Mouse (Mus musculus) adrenal gland (tissue): ENCODE measurements at regions not wholly inside any gene's neighbourhood (a gene's known extent, or its start where the extent isn't known, plus 50 kb on each side); places are given as distances from the start of the nearest gene placed in this dataset.

Source experiments
- intact Hi-C: fragments of 180-260 bp; cut with DNase I; formaldehyde crosslinking; loops from one replicate; pipeline ENCODE4 v1.15.1; 2025

GRCm38 (mm10) chr11:66605998-66606397 is 80.2 kb upstream of the Shisa6 start:
- intact Hi-C loops = no loop called here

DNA sequence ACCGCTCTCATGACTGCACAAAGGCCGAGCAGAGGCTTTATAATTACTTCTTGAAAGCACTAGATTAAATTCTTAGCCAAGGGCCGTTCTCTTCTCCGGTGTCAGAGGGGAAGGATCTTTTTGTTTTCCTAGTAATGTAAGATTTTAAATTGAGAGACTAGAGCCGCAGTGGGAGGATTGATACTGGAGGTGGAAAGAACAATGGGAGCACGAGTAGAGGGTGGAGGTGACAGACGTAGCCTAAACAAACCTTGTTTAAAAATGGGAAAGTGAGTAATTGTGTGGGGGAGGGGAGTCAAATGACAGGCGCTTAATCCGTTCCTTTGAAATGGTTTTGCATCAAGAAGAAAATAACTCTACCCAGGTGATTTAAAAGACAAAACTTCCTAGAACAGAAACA is 80.9 kb upstream of the Shisa6 start:
- intact Hi-C loops = no loop called here

- intact Hi-C loops = no loop called here
Observed at GRCm38 (mm10) chr11:66609733-66610132, 84.0 kb upstream of the Shisa6 start.

DNA sequence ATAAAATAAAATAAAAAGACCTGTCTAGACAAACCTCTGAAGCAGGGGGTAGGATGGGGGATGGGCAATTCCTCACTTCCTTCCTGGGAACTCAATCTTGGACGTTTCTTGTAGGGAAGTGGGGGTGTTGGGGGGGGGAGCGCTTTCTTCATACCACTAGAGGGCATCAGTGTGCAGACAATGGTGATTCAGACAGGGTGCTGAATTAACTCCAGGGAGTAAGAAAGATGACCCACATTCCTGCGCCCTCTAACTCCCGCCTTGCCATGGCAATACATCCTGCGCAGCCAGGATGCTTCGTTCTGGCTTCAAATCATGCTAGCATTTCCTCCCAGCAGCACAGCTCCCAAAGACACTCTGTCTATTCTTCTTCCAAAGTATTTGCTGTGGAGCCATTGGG is 87.4 kb upstream of the Shisa6 start:
- intact Hi-C loops = loop anchor here (2.0 kb wide), 1 partner anchor 258 kb away; no protein-coding TSS in a partner anchor

GRCm38 (mm10) chr11:66625491-66625890 is 99.7 kb upstream of the Shisa6 start:
- intact Hi-C loops = no loop called here

- intact Hi-C loops = no loop called here
Observed at GRCm38 (mm10) chr11:66656810-66657209, 131.0 kb upstream of the Shisa6 start.

DNA sequence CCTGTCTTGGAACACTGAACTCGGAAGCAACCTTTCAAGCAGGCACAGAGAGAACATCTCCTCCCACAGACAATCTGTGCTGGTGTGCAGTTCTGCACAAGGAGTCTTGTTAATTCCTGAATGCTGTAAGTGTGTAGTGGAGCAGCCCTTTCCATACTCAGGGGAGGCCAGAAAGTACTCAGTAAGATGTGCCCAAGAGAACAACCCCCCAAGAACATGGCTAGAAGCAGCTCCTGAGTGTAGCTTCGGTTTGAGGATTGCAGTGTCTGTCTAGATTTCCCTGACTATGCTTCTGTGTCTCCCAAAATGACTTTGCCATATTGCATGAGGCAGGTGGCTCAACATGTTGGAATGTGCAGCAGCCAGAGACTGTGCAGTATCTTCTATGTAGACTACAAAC is 148.8 kb upstream of the Shisa6 start:
- intact Hi-C loops = no loop called here

- intact Hi-C loops = loop anchor here (10.0 kb wide), 1 partner anchor 195 kb away; no protein-coding TSS in a partner anchor
Observed at GRCm38 (mm10) chr11:66680057-66680621, 154.4 kb upstream of the Shisa6 start.

DNA sequence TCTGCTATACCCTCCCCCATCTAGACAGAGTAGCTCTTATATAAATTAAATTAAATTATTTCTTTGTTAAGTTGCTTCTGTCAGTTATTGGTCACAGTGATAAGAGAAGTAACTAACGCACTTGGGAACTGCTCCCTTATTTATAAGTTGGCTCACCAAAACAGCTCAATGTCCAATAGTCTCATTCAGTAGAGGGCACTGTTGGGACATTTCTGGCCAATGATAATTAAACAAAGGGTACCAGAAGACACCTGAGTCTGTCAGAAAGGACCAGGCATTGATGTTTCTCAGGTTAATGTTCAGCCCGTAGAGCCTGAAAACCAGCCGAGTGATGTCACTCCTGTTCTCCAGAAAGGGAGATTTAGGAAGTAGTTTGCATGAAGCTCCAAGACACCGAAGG is 156.1 kb upstream of the Shisa6 start:
- intact Hi-C loops = loop anchor here (10.0 kb wide), 1 partner anchor 193 kb away; no protein-coding TSS in a partner anchor

GRCm38 (mm10) chr11:66684181-66684580 is 158.4 kb upstream of the Shisa6 start:
- intact Hi-C loops = loop anchor here (10.0 kb wide), 1 partner anchor 191 kb away; no protein-coding TSS in a partner anchor

DNA sequence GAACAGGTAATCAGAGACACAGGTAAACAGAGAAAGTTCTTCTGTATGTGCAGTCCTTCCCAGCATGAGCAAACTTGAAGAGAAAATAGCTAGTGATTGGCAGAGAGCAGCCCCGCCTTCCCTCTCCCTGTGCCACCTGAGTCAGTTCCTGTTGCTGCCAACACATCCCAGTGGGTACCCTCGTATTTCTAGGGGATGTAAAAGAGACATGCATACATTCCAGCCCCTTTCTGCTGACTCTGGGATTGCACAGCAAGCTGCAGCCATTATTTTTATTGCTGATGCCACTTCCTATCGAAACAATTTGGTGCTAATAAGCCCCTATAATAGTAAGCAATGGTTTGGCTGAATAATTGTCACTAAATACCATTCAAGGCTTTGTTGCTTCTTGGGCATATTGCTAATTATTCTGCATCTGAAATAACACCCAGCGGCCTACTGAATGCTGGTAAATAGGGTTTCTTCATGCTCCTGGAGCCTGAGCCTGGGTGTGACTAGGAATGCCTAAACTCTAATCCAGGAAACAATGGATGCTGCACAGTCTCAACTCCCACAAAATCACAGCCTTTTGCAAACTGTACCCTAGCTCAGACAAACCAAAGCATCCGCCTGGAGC is 169.0 kb upstream of the Shisa6 start:
- intact Hi-C loops = no loop called here

GRCm38 (mm10) chr11:66696791-66697190 is 171.0 kb upstream of the Shisa6 start:
- intact Hi-C loops = no loop called here

DNA sequence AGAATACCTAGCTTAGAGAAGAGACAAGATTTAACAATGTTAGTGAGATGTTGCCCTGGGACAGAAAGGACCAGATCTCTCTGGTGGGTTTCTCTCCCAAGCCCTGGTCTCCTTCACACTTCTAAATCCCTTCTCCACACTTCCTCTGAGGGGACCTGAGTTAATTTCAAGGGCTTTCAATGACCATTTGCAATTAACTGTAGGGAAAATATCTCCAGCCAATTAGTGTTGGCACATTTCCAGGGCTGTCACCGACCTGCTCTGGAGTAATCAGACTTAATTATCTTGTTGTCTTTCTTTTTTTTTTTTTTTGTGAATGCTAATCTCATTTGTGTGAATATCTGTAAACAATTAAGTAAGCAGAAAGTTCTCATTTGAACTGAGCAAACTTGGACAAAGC is 166.3 kb upstream of the Pirt start:
- intact Hi-C loops = no loop called here

DNA sequence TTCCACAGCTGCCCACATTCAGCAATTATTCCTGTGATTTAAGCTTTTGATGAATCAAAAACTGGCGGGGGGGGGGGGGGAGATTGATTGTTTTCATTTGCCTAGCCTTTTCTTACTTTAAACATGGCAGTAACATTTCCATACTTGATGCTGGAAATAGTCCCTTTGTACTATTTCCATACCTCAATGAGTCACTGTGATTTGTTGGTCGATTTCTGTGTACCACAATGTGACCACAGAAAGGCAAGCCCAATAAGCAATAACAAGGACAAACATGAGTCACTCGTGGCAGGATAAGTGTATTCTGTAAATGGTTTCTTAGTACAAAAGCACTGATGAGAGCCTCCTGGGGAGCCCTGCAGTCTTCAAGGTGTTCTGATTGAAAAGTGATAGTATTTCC is 121.8 kb upstream of the Pirt start:
- intact Hi-C loops = no loop called here

- intact Hi-C loops = no loop called here
Observed at GRCm38 (mm10) chr11:66806887-66807286, 104.9 kb upstream of the Pirt start.

DNA sequence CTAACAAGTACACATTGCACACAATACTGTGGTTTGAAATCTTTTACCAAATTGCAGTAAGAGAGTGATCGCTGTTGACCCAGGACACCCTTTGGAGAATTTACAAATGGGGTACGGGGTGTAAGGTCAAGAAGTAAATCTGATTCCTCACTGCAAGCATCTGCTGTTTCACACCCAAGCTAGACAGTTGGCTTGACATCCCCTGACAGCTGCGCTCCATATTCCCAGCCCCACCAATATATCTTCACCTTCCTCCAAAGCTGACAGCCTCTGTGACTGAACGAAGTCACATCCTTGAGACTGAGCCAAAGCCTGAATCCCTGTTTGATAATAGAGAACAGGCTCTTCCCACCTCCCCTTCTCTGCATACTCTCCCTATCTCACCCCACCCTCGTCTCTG is 98.5 kb upstream of the Pirt start:
- intact Hi-C loops = no loop called here

DNA sequence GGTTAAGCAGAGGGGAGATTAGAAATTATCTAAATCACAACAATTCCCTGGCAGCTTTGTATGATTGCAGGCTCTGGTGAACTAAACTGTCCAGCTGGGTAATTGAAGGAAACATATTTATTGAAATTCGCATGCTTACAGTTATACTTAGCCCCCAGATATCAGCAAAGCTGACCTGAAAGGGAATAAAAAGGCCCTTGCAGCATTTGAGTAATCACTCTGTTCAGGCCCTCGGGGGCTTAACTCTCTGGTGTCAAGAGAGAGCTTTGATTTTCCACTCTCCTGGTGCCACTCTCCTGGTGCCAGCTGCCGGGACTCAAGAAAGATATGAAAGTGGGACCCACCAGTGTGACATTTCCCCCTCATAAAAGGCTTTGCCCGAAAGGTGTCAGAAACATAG is 98.0 kb upstream of the Pirt start:
- intact Hi-C loops = no loop called here

DNA sequence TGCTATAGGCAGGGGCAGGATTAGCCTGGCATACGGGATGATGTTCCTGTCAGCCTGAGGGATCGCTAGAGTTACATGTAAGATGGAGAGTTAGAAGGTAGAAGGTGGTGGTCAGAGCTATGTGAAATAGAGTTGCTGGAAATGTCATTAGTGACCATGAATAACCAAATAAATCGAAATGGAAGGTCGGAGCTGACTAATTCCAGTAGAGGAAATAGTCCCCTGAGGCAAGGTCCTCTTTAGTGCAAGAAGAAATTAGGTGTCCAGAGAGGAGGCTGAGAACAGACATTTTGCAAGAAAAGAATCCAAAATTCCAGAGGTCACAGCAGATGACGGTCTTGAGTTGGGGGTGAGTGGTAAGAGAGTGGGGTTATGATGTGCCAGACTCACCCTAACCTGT is 75.9 kb upstream of the Pirt start:
- intact Hi-C loops = no loop called here

- intact Hi-C loops = no loop called here
Observed at GRCm38 (mm10) chr11:66836633-66837380, 75.0 kb upstream of the Pirt start.

- intact Hi-C loops = no loop called here
Observed at GRCm38 (mm10) chr11:66845238-66845637, 66.5 kb upstream of the Pirt start.

GRCm38 (mm10) chr11:66846043-66846775 is 65.6 kb upstream of the Pirt start:
- intact Hi-C loops = no loop called here
